Mouse (Mus musculus) liver, adult 2 months (tissue): ENCODE data around the gene Myo19. TPM values are rescaled to one million over a fixed set of nuclear protein-coding genes. Genes with fewer than 3 reads are reported as not detected.

ENCODE experiments used
- DNase-seq: peaks from one replicate; pipeline ENCODE4 v3.0.0-alpha.2; 2011; ENCODE audit warnings: low read depth, low spot score; ENCODE audit errors: extremely low read depth
- H3K27ac ChIP-seq: fragments of 200-500 bp; replicated peaks from 2 replicates; pipeline ENCODE4 v1.5.1; 2012; ENCODE audit warnings: low read depth, mild to moderate bottlenecking, control low read depth, inconsistent platforms, low read length; ENCODE audit not compliant: insufficient read depth
- H3K27me3 ChIP-seq: fragments of 200-500 bp; 2 replicates; pipeline ENCODE4 v1.6.1; 2012; ENCODE audit warnings: mild to moderate bottlenecking, moderate library complexity, low read length, inconsistent platforms; ENCODE audit not compliant: control insufficient read depth, insufficient read depth
- H3K36me3 ChIP-seq: fragments of 200-500 bp; 2 replicates; pipeline ENCODE4 v1.6.1; 2012; ENCODE audit warnings: low read length, inconsistent platforms; ENCODE audit not compliant: control insufficient read depth, insufficient read depth
- H3K4me1 ChIP-seq: fragments of 200-500 bp; 2 replicates; pipeline ENCODE4 v1.6.1; 2011; ENCODE audit warnings: low read length; ENCODE audit not compliant: control insufficient read depth, insufficient read depth
- H3K4me3 ChIP-seq: fragments of 200-500 bp; 2 replicates; pipeline ENCODE4 v1.5.1; 2011; ENCODE audit warnings: low read depth, mild to moderate bottlenecking, control low read depth, low read length, moderate library complexity; ENCODE audit not compliant: insufficient read depth
- H3K79me2 ChIP-seq: fragments of 200-500 bp; 2 replicates; pipeline ENCODE4 v1.6.1; 2012; ENCODE audit warnings: inconsistent platforms, mild to moderate bottlenecking, low read length, moderate library complexity; ENCODE audit not compliant: control insufficient read depth, insufficient read depth
- H3K9ac ChIP-seq: fragments of 200-500 bp; 2 replicates; pipeline ENCODE4 v1.6.1; 2012; ENCODE audit warnings: low read depth, mild to moderate bottlenecking, control low read depth, inconsistent platforms, low read length
- CTCF ChIP-seq: fragments of 200-500 bp; IDR thresholded peaks from 2 replicates; pipeline ENCODE4 v1.5.1; 2011; ENCODE audit warnings: low read depth, low read length, control low read depth
- POLR2A ChIP-seq: fragments of 200-500 bp; IDR thresholded peaks from 2 replicates; pipeline ENCODE4 v1.6.1; 2011; ENCODE audit warnings: low read length, control low read depth; ENCODE audit not compliant: insufficient read depth; ENCODE audit errors: extremely low read depth
- WGBS: fragments of 180-500 bp; shearing (Covaris S2); methylation state at CpG from one replicate; pipeline ENCODE4 v1.1.7; 2018; 5-methylcytosine and 5-hydroxymethylcytosine counted together
- polyA plus RNA-seq: library from polyadenylated mRNA; depleted of rRNA; stranded (reverse); fragments of >200 nt; gene quantifications from 2 replicates; pipeline ENCODE4 v1.2.3, GENCODE M21; 2012
- total RNA-seq: library from RNA; depleted of rRNA; stranded (reverse); fragments of >200 nt; gene quantifications from 2 replicates; pipeline ENCODE4 v1.2.3, GENCODE M21; 2014

Gene Myo19
- total and polyA plus RNA-seq, 2 experiments, result 2.3 to 7.7 TPM

GRCm38 (mm10) chr11:84886767-84887511, 7.0 kb downstream of the Myo19 start:
- no peaks in the 10 kb centered on the region for H3K27me3 ChIP-seq
- no peaks in the 10 kb centered on the region; the same call in 1 of the 2 replicates for H3K4me1 ChIP-seq
- no peak for DNase-seq
- H3K9ac ChIP-seq, result no peak overlapping the region
- H3K27ac ChIP-seq, result no peak overlapping the region
- no peak for TF ChIP-seq CTCF
- H3K36me3 ChIP-seq, result peaks cover 2% of the 10 kb centered on the region; the same call in 1 of the 2 replicates
- WGBS, result 93% methylated on average over 11 of the region's 11 CpGs
- no peaks in the 10 kb centered on the region for H3K79me2 ChIP-seq
- no peak overlapping the region for H3K4me3 ChIP-seq

- no peak for DNase-seq
- Histone ChIP-seq H3K9ac (no peak overlapping the region), H3K36me3 (peaks cover 6% of the 10 kb centered on the region; the same call in 1 of the 2 replicates), H3K27ac (no peak overlapping the region), H3K27me3 (no peaks in the 10 kb centered on the region), H3K79me2 (no peaks in the 10 kb centered on the region), H3K4me3 (no peak overlapping the region), H3K4me1 (no peaks in the 10 kb centered on the region; the same call in 1 of the 2 replicates)
- no peak for TF ChIP-seq POLR2A
- TF ChIP-seq CTCF, result no peak
- WGBS, result 97% methylated on average over 8 of the region's 8 CpGs
These were observed 8.1 kb downstream of the Myo19 start for GRCm38 (mm10) chr11:84888025-84888424.

GRCm38 (mm10) chr11:84889492-84889891, 9.5 kb downstream of the Myo19 start:
- no peak overlapping the region for H3K4me3 ChIP-seq
- no peaks in the 10 kb centered on the region for H3K27me3 ChIP-seq
- no peak for TF ChIP-seq CTCF
- TF ChIP-seq POLR2A, result no peak
- WGBS, result 33% methylated on average over 2 of the region's 2 CpGs
- H3K79me2 ChIP-seq, result no peaks in the 10 kb centered on the region
- H3K36me3 ChIP-seq, result peaks cover 6% of the 10 kb centered on the region; the same call in 1 of the 2 replicates
- H3K27ac ChIP-seq, result peak overlapping the region; percentile 19
- H3K4me1 ChIP-seq, result no peaks in the 10 kb centered on the region; the same call in 1 of the 2 replicates
- no peak overlapping the region for H3K9ac ChIP-seq
- DNase-seq, result peak; percentile 87

- H3K36me3 ChIP-seq, result peaks cover 6% of the 10 kb centered on the region; the same call in 1 of the 2 replicates
These were observed 11.8 kb downstream of the Myo19 start for GRCm38 (mm10) chr11:84891705-84892104.

GRCm38 (mm10) chr11:84893113-84893512, 13.2 kb downstream of the Myo19 start:
- DNase-seq, result no peak
- no peak for TF ChIP-seq POLR2A
- TF ChIP-seq CTCF, result no peak
- Histone ChIP-seq H3K36me3 (peaks cover 6% of the 10 kb centered on the region; the same call in 1 of the 2 replicates), H3K4me1 (no peaks in the 10 kb centered on the region; the same call in 1 of the 2 replicates), H3K27ac (no peak overlapping the region), H3K4me3 (no peak overlapping the region), H3K9ac (no peak overlapping the region), H3K27me3 (no peaks in the 10 kb centered on the region), H3K79me2 (no peaks in the 10 kb centered on the region)
- 94% methylated on average over 15 of the region's 15 CpGs for WGBS

More at GRCm38 (mm10) chr11:84891705-84892104, 11.8 kb downstream of the Myo19 start:
- no peak for TF ChIP-seq POLR2A
- TF ChIP-seq CTCF, result no peak
- no peaks in the 10 kb centered on the region for H3K79me2 ChIP-seq
- WGBS, result 96% methylated on average over 7 of the region's 7 CpGs
- DNase-seq, result no peak
- no peaks in the 10 kb centered on the region for H3K27me3 ChIP-seq
- no peak overlapping the region for H3K9ac ChIP-seq
- no peaks in the 10 kb centered on the region; the same call in 1 of the 2 replicates for H3K4me1 ChIP-seq
- no peak overlapping the region for H3K4me3 ChIP-seq
- H3K27ac ChIP-seq, result no peak overlapping the region

GRCm38 (mm10) chr11:84904597-84905144, 24.7 kb downstream of the Myo19 start:
- 89% methylated on average over 9 of the region's 9 CpGs for WGBS
- peaks cover 23% of the 10 kb centered on the region for H3K36me3 ChIP-seq
- H3K27me3 ChIP-seq, result no peaks in the 10 kb centered on the region

More at GRCm38 (mm10) chr11:84904597-84905144, 24.7 kb downstream of the Myo19 start:
- TF ChIP-seq POLR2A (no peak), CTCF (no peak)
- DNase-seq, result no peak
- Histone ChIP-seq H3K4me1 (no peaks in the 10 kb centered on the region), H3K79me2 (no peaks in the 10 kb centered on the region), H3K27ac (no peak overlapping the region), H3K9ac (no peak overlapping the region), H3K4me3 (no peak overlapping the region)
